ENCODE assay signal across 9 mouse cellular contexts in the genomic region with DNA sequence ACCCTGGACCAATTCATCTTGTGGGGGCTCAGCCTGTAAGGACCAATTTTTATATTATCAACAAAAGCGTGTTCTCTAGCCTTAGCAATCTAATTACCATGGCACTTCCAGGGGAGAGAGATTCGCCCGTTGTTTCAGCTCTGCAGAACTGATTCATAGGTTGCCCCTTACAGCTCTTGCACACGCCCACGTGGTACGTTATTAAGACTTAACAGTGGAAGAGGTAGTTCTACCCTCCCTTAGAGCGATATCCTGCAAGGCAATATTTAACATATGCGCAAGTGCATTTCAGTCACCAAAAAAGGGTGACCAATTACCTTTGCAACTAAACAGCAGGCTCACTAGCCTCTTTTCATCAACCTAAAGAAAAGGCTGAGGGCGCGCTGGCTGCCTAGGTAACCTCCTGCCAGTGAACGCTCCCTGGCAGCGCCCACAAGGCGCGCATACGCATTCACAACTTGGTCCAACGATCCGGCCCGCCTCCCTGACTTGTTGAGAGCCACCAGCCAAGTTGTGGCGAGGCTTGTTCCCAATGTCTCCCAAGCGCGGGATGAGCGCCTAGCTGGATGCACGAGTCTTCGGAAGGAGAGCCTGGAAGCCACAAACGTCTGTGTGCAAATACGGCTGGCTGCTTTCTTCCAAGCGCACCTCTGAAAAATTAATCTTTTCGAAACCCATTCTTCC. TPM values are rescaled to one million over a fixed set of nuclear protein-coding genes. Genes with fewer than 3 reads are reported as not detected.
DNase-seq lines count a peak whose midpoint lies in the region; ATAC-seq and TF ChIP-seq lines count a peak whose summit lies in the region.
"Had no signal": no experiment of that assay in that cellular context is flagged by ENCODE, and none has a peak within 500 bp of the region (broad histone marks: within the 10 kb centered on the region; RNA-seq: fewer than 3 reads in every experiment).

No protein-coding gene starts in this region.

- no peaks in the 10 kb centered on the region for H3K27me3 ChIP-seq in heart, embryonic 11.5 days (ENCODE audit: control insufficient read depth, insufficient read depth, low read length)
- H3K27me3 ChIP-seq in limb, embryonic 14.5 days (ENCODE audit: control insufficient read depth, insufficient read depth, low read length), result no peaks in the 10 kb centered on the region

- intact Hi-C loops in heart, postnatal 10 days (cut with DNase I), result no loop called here

- H3K27ac ChIP-seq in heart, embryonic 11.5 days (ENCODE audit: low read depth, low read length), result peak overlapping the region; percentile 79; the same call in 1 of the 2 replicates
- H3K27ac ChIP-seq in limb, embryonic 14.5 days (replicated peaks; ENCODE audit: low read depth, low read length), result peak overlapping the region; percentile 82

- peak overlapping the region; percentile 66 for H3K9ac ChIP-seq in heart, embryonic 11.5 days (ENCODE audit: low read depth, low read length)
- H3K9ac ChIP-seq in limb, embryonic 14.5 days (ENCODE audit: low read depth, low read length, severe bottlenecking), result peak overlapping the region; percentile 76

- no peak for TF ChIP-seq POLR2A in limb, embryonic 14.5 days (IDR thresholded peaks at IDR 0.05; ENCODE audit: borderline replicate concordance, extremely low read depth, insufficient read depth, insufficient read length)

- H3K4me3 ChIP-seq in heart, embryonic 11.5 days (ENCODE audit: low read depth, low read length), result peak overlapping the region; percentile 53
- H3K4me3 ChIP-seq in limb, embryonic 14.5 days (replicated peaks; ENCODE audit: low read length), result peak overlapping the region; percentile 59

- no peak for DNase-seq in heart, adult 8-10 months (ENCODE audit: low spot score)
- DNase-seq in embryo, embryonic 10.5 days (ENCODE audit: low spot score), result peak; percentile 50
- peak; percentile 12 to 14 for DNase-seq in heart, postnatal 10 days
- DNase-seq in limb, embryonic 14.5 days (ENCODE audit: low spot score), result no peak
- peak; percentile 30 for DNase-seq in retina, embryonic 14.5 days (ENCODE audit: low spot score)
- no peak for DNase-seq in yolk sac, embryonic 10.5 days (ENCODE audit: low spot score)

- no peaks in the 10 kb centered on the region for H3K9me3 ChIP-seq in heart, embryonic 11.5 days (replicated peaks; ENCODE audit: control insufficient read depth, low read length)
- no peaks in the 10 kb centered on the region for H3K9me3 ChIP-seq in limb, embryonic 14.5 days (ENCODE audit: control insufficient read depth, low read length)

- H3K4me2 ChIP-seq in heart, embryonic 11.5 days, result peak overlapping the region; percentile 64
- H3K4me2 ChIP-seq in limb, embryonic 14.5 days (replicated peaks; ENCODE audit: low read depth, low read length, severe bottlenecking), result peak overlapping the region; percentile 45

- no peak for ATAC-seq in heart, embryonic 11.5 days (replicated peaks; ENCODE audit: insufficient number of reproducible peaks, low FRiP score, low TSS enrichment)
- ATAC-seq in limb, embryonic 14.5 days (ENCODE audit: low FRiP score, low read depth), result no peak
- no peak for ATAC-seq in CD4-positive, CD25-positive, alpha-beta regulatory T cell, adult 4 months
- ATAC-seq: Patski had no signal

- H3K4me1 ChIP-seq in heart, embryonic 11.5 days (ENCODE audit: control insufficient read depth, insufficient read depth, low read length), result no peaks in the 10 kb centered on the region; the same call in 1 of the 2 replicates
- H3K4me1 ChIP-seq in limb, embryonic 14.5 days (ENCODE audit: control insufficient read depth, insufficient read depth, low read length), result peaks cover 8% of the 10 kb centered on the region; the same call in 1 of the 2 replicates

- 23% methylated on average over 28 of the region's 28 CpGs for WGBS in heart, embryonic 11.5 days (ENCODE audit: insufficient replicate concordance)
- 18% methylated on average over 26 of the region's 28 CpGs for WGBS in limb, embryonic 14.5 days

- no peaks in the 10 kb centered on the region for H3K36me3 ChIP-seq in heart, embryonic 11.5 days (ENCODE audit: control insufficient read depth, insufficient read depth, low read length)
- H3K36me3 ChIP-seq in limb, embryonic 14.5 days (ENCODE audit: control insufficient read depth, insufficient read depth, low read length), result no peaks in the 10 kb centered on the region

RNA-seq across cellular contexts. Expression of a gene that starts 1.6 kb away (rescaled TPM):
- 600 and 644 TPM in 2 replicates for polyA plus RNA-seq in heart, embryonic 11.5 days (2014; fragmentation: Nextera tagmentation; extraction: Ambion mirVana)
- 10 to 100 TPM in 3 of 4 experiments, 1 to 10 TPM in 1; 8.2 to 19.0 (median 11.4) TPM for total RNA-seq in heart, adult 8-10 months (2022)
- 10 to 100 TPM; 52.2 to 60.8 TPM for total RNA-seq in heart, postnatal 10 days (2021)
- polyA plus RNA-seq in limb, embryonic 14.5 days (2012; rRNA removed), result 730 and 849 TPM in 2 replicates
- polyA plus RNA-seq in limb, embryonic 14.5 days (2014; fragmentation: Nextera tagmentation; extraction: Ambion mirVana), result 985 and 1,114 TPM in 2 replicates
- not detected for polyA plus RNA-seq in CD4-positive, CD25-positive, alpha-beta regulatory T cell, adult 4 months (2017; shearing (Covaris generic))

Comparison
In these comparisons a context has a peak if more than half of its experiments do, and no peak if none do; other contexts are left out.
1. DNase-seq: peak in embryo, embryonic 10.5 days (single experiment), heart, postnatal 10 days (2 of 2) and retina, embryonic 14.5 days (single experiment); none in heart, adult 8-10 months (single experiment), limb, embryonic 14.5 days (single experiment) and yolk sac, embryonic 10.5 days (single experiment).
2. RNA of a gene that starts 1.6 kb away (polyA plus RNA-seq): 730 to 1,114 TPM in limb, embryonic 14.5 days and 600 to 644 TPM in heart, embryonic 11.5 days; not detected in CD4-positive, CD25-positive, alpha-beta regulatory T cell, adult 4 months; every median in the first group is over 100 times any median in the second.